Mouse (Mus musculus): Measurements from ENCODE around the gene Hoga1. TPM values are rescaled to one million over a fixed set of nuclear protein-coding genes. Genes with fewer than 3 reads are reported as not detected.

Hoga1 gene
- polyA plus RNA-seq, 1 experiment from 2014 or later: 21.1 TPM

GRCm38 (mm10) chr19:42099406-42099805 lies 54.0 kb downstream of the Hoga1 start:
- ATAC-seq (replicated peaks; ENCODE audit: low FRiP score): no peak

GRCm38 (mm10) chr19:42104681-42105080 lies 59.3 kb downstream of the Hoga1 start:
- 95% methylated on average over 9 of the region's 9 CpGs for WGBS
- Histone ChIP-seq H3K4me2 (no peak overlapping the region), H3K27me3 (no peaks in the 10 kb centered on the region), H3K4me1 (no peaks in the 10 kb centered on the region), H3K9me3 (replicated peaks) (no peaks in the 10 kb centered on the region), H3K9ac (no peak overlapping the region), H3K27ac (no peak overlapping the region), H3K4me3 (replicated peaks) (no peak overlapping the region), H3K36me3 (peaks cover 62% of the 10 kb centered on the region)
- no peak for ATAC-seq (replicated peaks; ENCODE audit: low FRiP score)

More at GRCm38 (mm10) chr19:42099406-42099805, 54.0 kb downstream of the Hoga1 start:
- Histone ChIP-seq H3K4me2 (no peak overlapping the region), H3K9ac (no peak overlapping the region), H3K36me3 (peaks cover 51% of the 10 kb centered on the region), H3K27ac (no peak overlapping the region), H3K27me3 (no peaks in the 10 kb centered on the region), H3K9me3 (replicated peaks) (no peaks in the 10 kb centered on the region), H3K4me1 (no peaks in the 10 kb centered on the region), H3K4me3 (replicated peaks) (no peak overlapping the region)
- 87% methylated on average over 3 of the region's 3 CpGs for WGBS

GRCm38 (mm10) chr19:42115783-42116335 lies 70.4 kb downstream of the Hoga1 start:
- no peaks in the 10 kb centered on the region for H3K4me1 ChIP-seq
- no peaks in the 10 kb centered on the region for H3K9me3 ChIP-seq (replicated peaks)
- no peak overlapping the region for H3K27ac ChIP-seq
- no peak for ATAC-seq (replicated peaks; ENCODE audit: low FRiP score)
- 89% methylated on average over 4 of the region's 4 CpGs for WGBS
- H3K9ac ChIP-seq: no peak overlapping the region
- H3K4me3 ChIP-seq (replicated peaks): no peak overlapping the region
- H3K4me2 ChIP-seq: no peak overlapping the region
- peaks cover 82% of the 10 kb centered on the region for H3K36me3 ChIP-seq
- H3K27me3 ChIP-seq: no peaks in the 10 kb centered on the region

DNA sequence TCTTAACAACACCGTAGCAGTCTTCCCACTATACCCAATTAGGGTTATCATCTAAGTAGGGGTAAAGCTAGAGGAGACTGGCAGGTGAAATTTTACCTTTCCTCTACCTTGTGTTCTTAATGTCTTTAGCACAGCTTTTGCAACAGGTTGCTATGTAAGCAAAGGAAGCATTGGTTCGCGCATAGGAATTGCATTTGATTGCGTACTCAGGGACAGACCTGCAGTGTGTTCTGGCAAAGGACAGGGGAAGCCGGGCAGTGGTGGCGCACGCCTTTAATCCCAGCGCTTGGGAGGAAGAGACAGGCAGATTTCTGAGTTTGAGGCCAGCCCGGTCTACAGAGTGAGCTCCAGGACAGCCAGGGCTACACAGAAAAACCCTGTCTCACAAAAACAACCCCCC lies 72.7 kb downstream of the Hoga1 start:
- Histone ChIP-seq H3K4me3 (replicated peaks) (no peak overlapping the region), H3K27me3 (no peaks in the 10 kb centered on the region), H3K36me3 (peaks cover 97% of the 10 kb centered on the region), H3K27ac (no peak overlapping the region), H3K4me2 (no peak overlapping the region), H3K9ac (no peak overlapping the region), H3K4me1 (no peaks in the 10 kb centered on the region), H3K9me3 (replicated peaks) (no peaks in the 10 kb centered on the region)
- WGBS: 96% methylated on average over 9 of the region's 9 CpGs
- ATAC-seq (replicated peaks; ENCODE audit: low FRiP score): no peak

DNA sequence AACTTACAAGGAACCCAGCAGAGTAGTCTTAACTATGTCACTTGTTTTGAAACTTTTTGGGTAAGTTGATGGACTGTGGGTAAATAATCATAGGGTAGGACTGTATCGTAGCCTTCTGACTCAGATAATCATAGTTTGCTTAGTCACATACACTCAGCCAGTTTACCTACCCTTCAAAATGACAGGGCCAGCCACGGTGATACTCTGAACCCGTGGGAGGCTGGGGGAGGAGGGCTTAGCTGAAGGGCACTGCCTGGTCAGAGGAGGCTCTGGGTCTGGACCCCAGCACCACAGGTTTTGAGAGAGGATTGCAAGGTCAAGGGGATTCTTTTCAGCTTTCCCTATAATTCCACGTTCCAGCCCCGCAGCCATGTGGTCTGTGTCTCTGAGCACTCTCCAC lies 73.2 kb downstream of the Hoga1 start:
- Histone ChIP-seq H3K4me1 (no peaks in the 10 kb centered on the region), H3K9ac (no peak overlapping the region), H3K27ac (no peak overlapping the region), H3K4me3 (replicated peaks) (no peak overlapping the region), H3K4me2 (no peak overlapping the region), H3K9me3 (replicated peaks) (no peaks in the 10 kb centered on the region), H3K27me3 (no peaks in the 10 kb centered on the region), H3K36me3 (peaks cover 97% of the 10 kb centered on the region)
- 54% methylated on average over 5 of the region's 5 CpGs for WGBS
- no peak for ATAC-seq (replicated peaks; ENCODE audit: low FRiP score)

DNA sequence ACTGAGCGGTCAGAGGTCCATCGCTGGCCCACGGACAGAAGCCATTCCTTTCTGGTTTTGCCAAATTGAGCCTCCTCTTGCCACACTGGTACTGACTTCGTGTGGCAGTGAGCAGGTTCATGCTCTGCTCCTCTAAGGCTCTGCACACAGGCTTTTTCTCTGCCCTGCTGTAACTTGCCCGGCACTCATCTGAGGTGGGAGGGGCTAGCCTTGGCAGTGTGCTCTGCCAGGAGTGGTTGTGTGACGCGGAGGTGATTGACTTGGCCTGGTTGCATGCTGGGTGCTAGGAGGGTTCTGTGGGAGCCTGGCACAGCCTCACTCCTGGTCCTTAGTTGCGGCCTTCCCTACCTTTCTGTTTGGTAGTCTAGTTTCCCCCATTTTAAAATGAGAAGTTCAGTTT lies 75.0 kb downstream of the Hoga1 start:
- H3K4me3 ChIP-seq (replicated peaks): no peak overlapping the region
- peaks cover 92% of the 10 kb centered on the region for H3K36me3 ChIP-seq
- no peaks in the 10 kb centered on the region for H3K4me1 ChIP-seq
- ATAC-seq (replicated peaks; ENCODE audit: low FRiP score): no peak
- H3K9me3 ChIP-seq (replicated peaks): no peaks in the 10 kb centered on the region
- H3K27ac ChIP-seq: no peak overlapping the region
- WGBS: 91% methylated on average over 8 of the region's 8 CpGs
- H3K4me2 ChIP-seq: no peak overlapping the region
- H3K9ac ChIP-seq: no peak overlapping the region
- no peaks in the 10 kb centered on the region for H3K27me3 ChIP-seq

Other genes starting within 250 kb of the Hoga1 start
- gene Arhgap19, start 243.6 kb upstream of the Hoga1 start, polyA plus RNA-seq (2015; fragmentation: Nextera tagmentation; extraction: Ambion mirVana): 29.7 and 29.9 TPM in 2 replicates
- 5.6 and 6.3 TPM in 2 replicates for gene Frat1, start 215.6 kb upstream of the Hoga1 start, polyA plus RNA-seq (2015; fragmentation: Nextera tagmentation; extraction: Ambion mirVana)
- 4.8 and 5.9 TPM in 2 replicates for gene Frat2, start 197.5 kb upstream of the Hoga1 start, polyA plus RNA-seq (2015; fragmentation: Nextera tagmentation; extraction: Ambion mirVana)
- 17.8 and 18.8 TPM in 2 replicates for gene Rrp12, start 149.4 kb upstream of the Hoga1 start, polyA plus RNA-seq (2015; fragmentation: Nextera tagmentation; extraction: Ambion mirVana)
- 688 and 748 TPM in 2 replicates for gene Pgam1, start 133.7 kb upstream of the Hoga1 start, polyA plus RNA-seq (2015; fragmentation: Nextera tagmentation; extraction: Ambion mirVana)
- gene Exosc1, start 112.2 kb upstream of the Hoga1 start, polyA plus RNA-seq (2015; fragmentation: Nextera tagmentation; extraction: Ambion mirVana): 85.1 TPM in 2 replicates
- 81.6 and 89.6 TPM in 2 replicates for gene Zdhhc16, start 112.1 kb upstream of the Hoga1 start, polyA plus RNA-seq (2015; fragmentation: Nextera tagmentation; extraction: Ambion mirVana)
- gene Mms19, start 64.5 kb upstream of the Hoga1 start, polyA plus RNA-seq (2015; fragmentation: Nextera tagmentation; extraction: Ambion mirVana): 40.6 and 45.6 TPM in 2 replicates
- 29.0 and 32.3 TPM in 2 replicates for gene Ubtd1, start 63.8 kb upstream of the Hoga1 start, polyA plus RNA-seq (2015; fragmentation: Nextera tagmentation; extraction: Ambion mirVana)
- 0.35 TPM in 1 of 2 replicates, not detected in the other for gene Ankrd2, start 9.6 kb upstream of the Hoga1 start, polyA plus RNA-seq (2015; fragmentation: Nextera tagmentation; extraction: Ambion mirVana)
- gene 4933411K16Rik, start 6.6 kb downstream of the Hoga1 start, polyA plus RNA-seq (2015; fragmentation: Nextera tagmentation; extraction: Ambion mirVana): 0.54 and 0.62 TPM in 2 replicates
- gene Morn4, start 40.7 kb downstream of the Hoga1 start, polyA plus RNA-seq (2015; fragmentation: Nextera tagmentation; extraction: Ambion mirVana): 29.6 TPM in 2 replicates
- 27.4 and 27.7 TPM in 2 replicates for gene Pi4k2a, start 44.9 kb downstream of the Hoga1 start, polyA plus RNA-seq (2015; fragmentation: Nextera tagmentation; extraction: Ambion mirVana)
- gene Avpi1, start 83.4 kb downstream of the Hoga1 start, polyA plus RNA-seq (2015; fragmentation: Nextera tagmentation; extraction: Ambion mirVana): 21.5 and 22.6 TPM in 2 replicates
- 9.7 and 9.8 TPM in 2 replicates for gene Marveld1, start 101.8 kb downstream of the Hoga1 start, polyA plus RNA-seq (2015; fragmentation: Nextera tagmentation; extraction: Ambion mirVana)
- 26.5 and 29.4 TPM in 2 replicates for gene Zfyve27, start 118.3 kb downstream of the Hoga1 start, polyA plus RNA-seq (2015; fragmentation: Nextera tagmentation; extraction: Ambion mirVana)
- 1.2 and 2.1 TPM in 2 replicates for gene Sfrp5, start 156.6 kb downstream of the Hoga1 start, polyA plus RNA-seq (2015; fragmentation: Nextera tagmentation; extraction: Ambion mirVana)
- 0.13 and 0.34 TPM in 2 replicates for gene Golga7b, start 202.0 kb downstream of the Hoga1 start, polyA plus RNA-seq (2015; fragmentation: Nextera tagmentation; extraction: Ambion mirVana)